Mouse (Mus musculus) limb, embryonic 12.5 days (tissue): ENCODE measurements around the gene Elfn1. TPM values are rescaled to one million over a fixed set of nuclear protein-coding genes. Genes with fewer than 3 reads are reported as not detected.

Source experiments
- ATAC-seq: fragments of 200-750 bp; cut with Nextera tagmentation; 2 replicates; pipeline ENCODE4 v1.8.0; 2017; ENCODE audit warnings: low read depth, moderate TSS enrichment; ENCODE audit not compliant: insufficient number of reproducible peaks, insufficient read depth, low FRiP score, low TSS enrichment
- H3K27ac ChIP-seq: fragments of 300-500 bp; sonication (generic); 2 replicates; pipeline ENCODE4 v1.5.1; 2016; ENCODE audit warnings: mild to moderate bottlenecking, moderate library complexity
- H3K27me3 ChIP-seq: fragments of 300-500 bp; sonication (generic); 2 replicates; pipeline ENCODE4 v1.6.1; 2016; ENCODE audit warnings: mild to moderate bottlenecking, moderate library complexity
- H3K36me3 ChIP-seq: fragments of 300-500 bp; sonication (generic); 2 replicates; pipeline ENCODE4 v1.6.1; 2016; ENCODE audit warnings: mild to moderate bottlenecking, moderate library complexity
- H3K4me1 ChIP-seq: fragments of 300-500 bp; sonication (generic); replicated peaks from 2 replicates; pipeline ENCODE4 v1.6.1; 2016
- H3K4me2 ChIP-seq: fragments of 300-500 bp; sonication (generic); 2 replicates; pipeline ENCODE4 v1.6.1; 2016; ENCODE audit warnings: mild to moderate bottlenecking, moderate library complexity
- H3K4me3 ChIP-seq: fragments of 300-500 bp; sonication (generic); replicated peaks from 2 replicates; pipeline ENCODE4 v1.5.1; 2016; ENCODE audit warnings: mild to moderate bottlenecking
- H3K9ac ChIP-seq: fragments of 300-500 bp; sonication (generic); replicated peaks from 2 replicates; pipeline ENCODE4 v1.6.1; 2016; ENCODE audit warnings: mild to moderate bottlenecking, moderate library complexity
- H3K9me3 ChIP-seq: fragments of 300-500 bp; sonication (generic); 2 replicates; pipeline ENCODE4 v1.6.1; 2016; ENCODE audit warnings: mild to moderate bottlenecking, moderate library complexity
- WGBS: fragments of 180-500 bp; shearing (Covaris S2); methylation state at CpG from one replicate; pipeline ENCODE4 v1.1.7; 2016; 5-methylcytosine and 5-hydroxymethylcytosine counted together
- polyA plus RNA-seq: library from polyadenylated mRNA; unstranded; fragments of >200 nt; fragmentation: Nextera tagmentation; extraction: Ambion mirVana; gene quantifications from 2 replicates; pipeline ENCODE4 v1.2.1, GENCODE M21; 2016

Elfn1 gene
- polyA plus RNA-seq, 1 experiment from 2014 or later = 0.35 TPM

DNA sequence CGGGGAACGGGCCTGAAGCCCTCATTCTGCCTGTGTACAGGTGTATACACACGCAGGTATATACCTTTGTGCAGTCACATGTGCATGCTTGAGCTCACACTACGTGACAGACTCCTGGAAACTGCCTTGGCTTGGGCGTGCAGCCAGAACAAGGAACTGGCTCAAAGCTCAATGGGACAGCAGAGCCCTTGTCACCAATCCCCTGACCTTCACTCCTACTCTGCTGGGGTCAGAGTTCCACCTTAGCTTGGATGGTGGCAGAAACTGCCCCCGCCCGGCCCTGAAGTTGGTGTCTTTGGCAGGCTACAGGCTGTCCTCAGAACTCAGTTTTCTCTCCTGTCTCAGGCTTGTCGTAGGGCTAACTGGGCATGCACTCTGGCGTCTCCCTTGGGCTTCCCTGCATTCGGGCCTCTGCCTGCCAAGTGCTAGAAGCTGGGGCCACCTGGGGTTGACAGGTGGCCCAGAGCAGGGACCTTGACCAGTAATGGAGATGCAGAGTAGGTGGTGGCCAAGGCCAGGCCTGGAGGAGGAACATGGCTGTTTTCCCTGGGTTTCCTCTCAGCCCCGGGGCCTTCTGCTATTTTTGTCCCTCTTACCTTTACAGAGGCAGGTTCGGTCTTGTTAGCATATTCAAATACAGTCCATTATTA is 38.1 kb downstream of the Elfn1 start:
- H3K4me2 ChIP-seq = no peak overlapping the region
- no peaks in the 10 kb centered on the region for H3K9me3 ChIP-seq
- H3K27me3 ChIP-seq = peaks cover 10% of the 10 kb centered on the region; the same call in 1 of the 2 replicates
- no peak overlapping the region for H3K4me3 ChIP-seq
- 71% methylated on average over 12 of the region's 12 CpGs for WGBS
- no peak for ATAC-seq
- H3K9ac ChIP-seq = no peak overlapping the region
- peaks cover 20% of the 10 kb centered on the region for H3K4me1 ChIP-seq
- H3K36me3 ChIP-seq = no peaks in the 10 kb centered on the region
- H3K27ac ChIP-seq = no peak overlapping the region

DNA sequence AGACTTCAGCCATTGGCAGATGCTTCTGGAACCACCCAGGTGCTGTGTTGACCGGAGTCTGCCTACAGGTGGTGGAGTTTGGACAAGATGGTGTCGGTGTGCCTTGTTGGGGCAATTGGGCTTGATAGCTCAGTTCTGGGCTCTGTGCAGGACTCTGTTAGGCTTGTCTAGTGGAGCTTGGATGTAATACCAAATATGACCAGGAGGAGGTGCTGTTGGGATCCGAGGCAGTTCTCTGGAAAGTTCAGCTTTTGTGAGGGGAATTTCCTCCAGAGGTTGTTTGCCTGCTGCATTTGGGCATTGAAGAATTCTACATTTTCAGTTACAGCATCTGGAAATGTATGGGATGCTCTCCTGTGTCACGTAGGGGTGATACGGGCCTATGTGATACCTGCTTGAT is 39.7 kb downstream of the Elfn1 start:
- Histone ChIP-seq H3K27ac (no peak overlapping the region), H3K4me2 (no peak overlapping the region), H3K36me3 (no peaks in the 10 kb centered on the region), H3K27me3 (peaks cover 10% of the 10 kb centered on the region), H3K9me3 (no peaks in the 10 kb centered on the region), H3K4me1 (peaks cover 20% of the 10 kb centered on the region), H3K4me3 (no peak overlapping the region), H3K9ac (no peak overlapping the region)
- ATAC-seq = no peak
- 94% methylated on average over 5 of the region's 5 CpGs for WGBS

GRCm38 (mm10) chr5:139948552-139948951 is 40.8 kb downstream of the Elfn1 start:
- no peak overlapping the region for H3K27ac ChIP-seq
- peaks cover 10% of the 10 kb centered on the region for H3K27me3 ChIP-seq
- 85% methylated on average over 4 of the region's 4 CpGs for WGBS
- no peak overlapping the region for H3K4me3 ChIP-seq
- no peak overlapping the region for H3K9ac ChIP-seq
- peaks cover 30% of the 10 kb centered on the region for H3K4me1 ChIP-seq
- no peaks in the 10 kb centered on the region for H3K36me3 ChIP-seq
- ATAC-seq = no peak
- H3K9me3 ChIP-seq = no peaks in the 10 kb centered on the region
- no peak overlapping the region for H3K4me2 ChIP-seq

GRCm38 (mm10) chr5:139949363-139949762 is 41.6 kb downstream of the Elfn1 start:
- H3K4me3 ChIP-seq = no peak overlapping the region
- peak overlapping the region; percentile 15; the same call in 1 of the 2 replicates for H3K4me2 ChIP-seq
- peaks cover 30% of the 10 kb centered on the region for H3K4me1 ChIP-seq
- H3K36me3 ChIP-seq = no peaks in the 10 kb centered on the region
- H3K27ac ChIP-seq = peak overlapping the region; percentile 35; the same call in 1 of the 2 replicates
- WGBS = 16% methylated on average over 8 of the region's 8 CpGs
- peaks cover 10% of the 10 kb centered on the region for H3K27me3 ChIP-seq
- H3K9ac ChIP-seq = 0 out of 2 replicates have a peak overlapping the region, but pooled peaks have one; percentile 18
- ATAC-seq = no peak
- no peaks in the 10 kb centered on the region for H3K9me3 ChIP-seq

GRCm38 (mm10) chr5:139949975-139950578 is 42.3 kb downstream of the Elfn1 start:
- peak overlapping the region; percentile 53; the same call in 1 of the 2 replicates for H3K27ac ChIP-seq
- H3K36me3 ChIP-seq = no peaks in the 10 kb centered on the region
- no peak overlapping the region for H3K9ac ChIP-seq
- H3K9me3 ChIP-seq = no peaks in the 10 kb centered on the region
- peak overlapping the region; percentile 15; the same call in 1 of the 2 replicates for H3K4me2 ChIP-seq
- ATAC-seq = no peak
- H3K4me3 ChIP-seq = no peak overlapping the region
- whole genome bisulfite sequencing = 57% methylated on average over 11 of the region's 11 CpGs
- H3K4me1 ChIP-seq = peaks cover 35% of the 10 kb centered on the region
- peaks cover 9% of the 10 kb centered on the region for H3K27me3 ChIP-seq

GRCm38 (mm10) chr5:139956859-139957258 is 49.1 kb downstream of the Elfn1 start:
- Histone ChIP-seq H3K36me3 (no peaks in the 10 kb centered on the region), H3K4me1 (peaks cover 27% of the 10 kb centered on the region), H3K4me2 (no peak overlapping the region), H3K4me3 (no peak overlapping the region), H3K9me3 (no peaks in the 10 kb centered on the region), H3K27me3 (no peaks in the 10 kb centered on the region; the same call in 1 of the 2 replicates), H3K27ac (0 out of 2 replicates have a peak overlapping the region, but pooled peaks have one; percentile 5), H3K9ac (no peak overlapping the region)
- 40% methylated on average over 10 of the region's 10 CpGs for WGBS
- ATAC-seq = peak; percentile 54

- ATAC-seq = no peak
- no peaks in the 10 kb centered on the region for H3K9me3 ChIP-seq
- WGBS = 84% methylated on average over 4 of the region's 4 CpGs
Observed at GRCm38 (mm10) chr5:139959741-139960140, 52.0 kb downstream of the Elfn1 start.

DNA sequence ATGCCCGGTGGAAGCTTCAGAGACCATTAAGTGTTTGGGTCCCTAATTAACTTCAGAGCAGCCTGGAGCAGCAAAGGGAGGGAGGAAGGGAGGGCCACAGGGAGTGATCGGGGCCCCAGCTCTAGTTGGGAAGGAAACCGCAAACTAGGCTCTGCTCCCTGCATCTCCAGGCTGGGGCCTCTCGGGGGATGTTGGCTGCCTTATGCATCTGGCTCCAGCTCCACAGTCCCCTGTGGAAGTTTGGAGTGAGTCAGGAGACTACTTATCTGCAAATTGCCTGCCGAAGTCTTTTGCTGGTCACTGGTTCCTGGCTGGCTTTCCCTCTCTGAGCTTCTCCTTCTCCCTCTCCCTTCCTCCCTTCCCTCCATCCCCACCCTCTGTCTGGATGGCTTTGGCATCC is 56.6 kb downstream of the Elfn1 start:
- Histone ChIP-seq H3K4me2 (no peak overlapping the region), H3K27me3 (peaks cover 12% of the 10 kb centered on the region), H3K9me3 (no peaks in the 10 kb centered on the region), H3K36me3 (no peaks in the 10 kb centered on the region), H3K9ac (no peak overlapping the region), H3K4me3 (no peak overlapping the region), H3K27ac (no peak overlapping the region), H3K4me1 (peaks cover 7% of the 10 kb centered on the region)
- WGBS = 29% methylated on average over 5 of the region's 5 CpGs
- ATAC-seq = no peak

More at GRCm38 (mm10) chr5:139959741-139960140, 52.0 kb downstream of the Elfn1 start:
- no peak overlapping the region for H3K27ac ChIP-seq
- H3K4me1 ChIP-seq = peaks cover 22% of the 10 kb centered on the region
- no peak overlapping the region for H3K4me3 ChIP-seq
- H3K27me3 ChIP-seq = peaks cover 3% of the 10 kb centered on the region; the same call in 1 of the 2 replicates
- no peaks in the 10 kb centered on the region for H3K36me3 ChIP-seq
- no peak overlapping the region for H3K4me2 ChIP-seq
- no peak overlapping the region for H3K9ac ChIP-seq

GRCm38 (mm10) chr5:139965596-139965995 is 57.9 kb downstream of the Elfn1 start:
- H3K27me3 ChIP-seq = peaks cover 12% of the 10 kb centered on the region
- H3K9ac ChIP-seq = no peak overlapping the region
- no peak overlapping the region for H3K4me2 ChIP-seq
- no peak overlapping the region for H3K4me3 ChIP-seq
- H3K36me3 ChIP-seq = no peaks in the 10 kb centered on the region
- H3K9me3 ChIP-seq = no peaks in the 10 kb centered on the region
- H3K27ac ChIP-seq = no peak overlapping the region
- ATAC-seq = no peak
- peaks cover 10% of the 10 kb centered on the region for H3K4me1 ChIP-seq
- 90% methylated on average over 14 of the region's 14 CpGs for WGBS

DNA sequence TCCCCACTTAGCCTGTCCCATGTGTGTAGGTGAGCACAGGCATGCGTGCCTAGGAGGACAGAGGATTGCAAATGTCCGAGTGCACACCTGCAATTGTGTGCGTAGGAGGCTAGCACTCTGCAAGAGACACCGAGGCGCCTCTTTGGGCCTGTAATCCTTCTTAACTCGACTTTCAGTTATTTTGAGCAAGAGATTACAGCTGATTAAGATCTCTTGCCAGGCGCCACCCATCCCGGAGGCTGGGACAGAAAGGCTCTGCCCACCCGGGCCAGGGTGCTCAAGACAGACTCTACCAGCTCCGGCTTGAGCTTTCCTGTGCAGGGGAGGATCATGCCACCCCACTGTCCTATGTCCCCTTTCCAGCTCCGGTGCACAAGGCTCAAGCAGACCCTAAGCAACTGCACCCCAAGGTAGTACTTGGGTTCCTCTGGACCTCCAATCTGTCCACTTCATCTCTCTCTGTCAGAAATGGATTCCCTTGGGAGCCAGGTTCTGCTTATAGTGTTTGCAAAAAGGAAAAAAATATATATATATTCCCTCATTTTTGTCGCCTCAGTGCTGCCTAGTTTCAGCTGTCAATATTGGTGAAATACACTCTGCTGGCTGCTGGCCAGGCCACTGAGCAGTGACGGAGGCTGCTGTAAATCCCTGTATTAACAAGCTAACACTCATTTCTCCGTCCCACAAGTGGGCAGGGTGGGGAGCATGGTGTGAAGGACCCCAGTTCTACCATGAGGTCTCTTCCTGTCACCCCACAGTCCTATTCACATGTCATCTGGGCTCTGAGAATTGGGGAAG is 61.6 kb downstream of the Elfn1 start:
- no peak overlapping the region for H3K4me3 ChIP-seq
- H3K9ac ChIP-seq = no peak overlapping the region
- H3K4me2 ChIP-seq = no peak overlapping the region
- 77% methylated on average over 14 of the region's 14 CpGs for WGBS
- peaks cover 39% of the 10 kb centered on the region for H3K27me3 ChIP-seq
- no peak for ATAC-seq
- H3K4me1 ChIP-seq = peaks cover 8% of the 10 kb centered on the region
- H3K36me3 ChIP-seq = no peaks in the 10 kb centered on the region
- H3K9me3 ChIP-seq = no peaks in the 10 kb centered on the region
- no peak overlapping the region for H3K27ac ChIP-seq

GRCm38 (mm10) chr5:139970186-139970631 is 62.5 kb downstream of the Elfn1 start:
- no peak overlapping the region for H3K27ac ChIP-seq
- peaks cover 3% of the 10 kb centered on the region; the same call in 1 of the 2 replicates for H3K4me1 ChIP-seq
- no peak overlapping the region for H3K4me3 ChIP-seq
- no peaks in the 10 kb centered on the region for H3K36me3 ChIP-seq
- H3K4me2 ChIP-seq = no peak overlapping the region
- no peak for ATAC-seq
- H3K9me3 ChIP-seq = no peaks in the 10 kb centered on the region
- H3K27me3 ChIP-seq = peaks cover 41% of the 10 kb centered on the region
- H3K9ac ChIP-seq = no peak overlapping the region
- WGBS = 61% methylated on average over 12 of the region's 12 CpGs
